Mouse (Mus musculus) CH12.LX (cell line): ENCODE measurements around the gene Sclt1.

Experiments used
- CHD2 ChIP-seq: IDR thresholded peaks from 2 replicates; pipeline ENCODE4 v1.6.1; 2011; ENCODE audit warnings: low read length, improper control_type of control experiment
- CTCF ChIP-seq, 2 experiments: IDR thresholded peaks in 1 of 2; conservative IDR thresholded peaks in 1 of 2; 2 replicates each; pipeline ENCODE4 v1.5.1; 2011 to 2012; ENCODE audit warnings: low read depth in 2 of 2, low read length in 2 of 2, improper control_type of control experiment in 1 of 2, inconsistent platforms in 1 of 2, mild to moderate bottlenecking in 1 of 2, moderate library complexity in 1 of 2
- EP300 ChIP-seq: IDR thresholded peaks from 2 replicates; pipeline ENCODE4 v1.6.1; 2011; ENCODE audit warnings: low read length, improper control_type of control experiment
- GABPA ChIP-seq: IDR thresholded peaks from 2 replicates; pipeline ENCODE4 v1.6.1; 2012; ENCODE audit warnings: low read depth, low read length, improper control_type of control experiment, inconsistent platforms; ENCODE audit not compliant: insufficient replicate concordance
- HCFC1 ChIP-seq: IDR thresholded peaks from 2 replicates; pipeline ENCODE4 v1.6.1; 2012; ENCODE audit warnings: low read depth, mild to moderate bottlenecking, inconsistent platforms, low read length, improper control_type of control experiment
- JUND ChIP-seq: conservative IDR thresholded peaks from 2 replicates; pipeline ENCODE4 v1.6.1; 2011; ENCODE audit warnings: low read depth, low read length, improper control_type of control experiment
- MAZ ChIP-seq: IDR thresholded peaks from 2 replicates; pipeline ENCODE4 v1.6.1; 2012; ENCODE audit warnings: low read depth, mild to moderate bottlenecking, inconsistent platforms, low read length, improper control_type of control experiment, moderate library complexity
- NRF1 ChIP-seq: IDR thresholded peaks from 2 replicates; pipeline ENCODE4 v1.6.1; 2014; ENCODE audit warnings: low read depth, mild to moderate bottlenecking, inconsistent platforms, low read length, improper control_type of control experiment, moderate library complexity
- POLR2A ChIP-seq: IDR thresholded peaks from 2 replicates; pipeline ENCODE4 v1.6.1; 2011; ENCODE audit warnings: low read depth, mild to moderate bottlenecking, improper control_type of control experiment, low read length
- RCOR1 ChIP-seq: conservative IDR thresholded peaks from 2 replicates; pipeline ENCODE4 v1.6.1; 2012; ENCODE audit warnings: low read depth, mild to moderate bottlenecking, inconsistent platforms, low read length, improper control_type of control experiment
- USF1 ChIP-seq: IDR thresholded peaks from 2 replicates; pipeline ENCODE4 v1.6.1; 2014; ENCODE audit warnings: low read depth, mild to moderate bottlenecking, inconsistent platforms, low read length, improper control_type of control experiment
- ZKSCAN1 ChIP-seq: IDR thresholded peaks from 2 replicates; pipeline ENCODE4 v1.6.1; 2012; ENCODE audit warnings: low read depth, inconsistent platforms, low read length, improper control_type of control experiment, borderline replicate concordance
- ZNF384 ChIP-seq: IDR thresholded peaks from 2 replicates; pipeline ENCODE4 v1.6.1; 2012; ENCODE audit warnings: low read depth, low read length, improper control_type of control experiment, inconsistent platforms

DNA sequence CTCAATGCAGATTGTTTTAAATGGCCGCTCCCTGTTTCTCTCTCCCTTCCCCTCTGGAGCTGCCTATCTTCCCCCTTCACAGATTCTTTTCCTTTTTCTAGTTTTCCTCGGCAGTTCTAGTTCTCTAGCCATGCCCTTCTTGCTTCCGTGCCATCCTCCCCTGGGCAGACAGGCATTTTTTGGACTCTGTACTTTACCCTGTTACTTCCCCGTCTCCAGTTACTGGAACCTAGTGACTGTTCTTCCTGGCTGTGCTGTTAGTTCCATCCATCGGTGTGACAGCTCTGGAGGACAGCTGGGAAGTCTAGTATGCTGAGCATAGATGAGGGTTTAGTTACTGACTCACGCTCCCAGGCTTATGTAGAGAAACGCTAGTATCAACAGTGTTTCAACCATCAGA lies 121.3 kb downstream of the Sclt1 start:
- TF ChIP-seq GABPA: no peak
- TF ChIP-seq CTCF (conservative IDR thresholded peaks at IDR 0.05 in 1 of 2, IDR thresholded peaks at IDR 0.05 in 1 of 2; ENCODE audit: low read depth in 2 of 2, low read length in 2 of 2): no peak
- TF ChIP-seq POLR2A: no peak
- TF ChIP-seq NRF1: no peak
- no peak for TF ChIP-seq HCFC1
- no peak for TF ChIP-seq RCOR1
- no peak for TF ChIP-seq CHD2
- no peak for TF ChIP-seq EP300
- no peak for TF ChIP-seq ZNF384
- TF ChIP-seq USF1: no peak
- no peak for TF ChIP-seq ZKSCAN1
- no peak for TF ChIP-seq JUND
- TF ChIP-seq MAZ: no peak
